Mouse (Mus musculus): Measurements from ENCODE around the gene Usp13.

Gene Usp13

GRCm38 (mm10) chr3:32817357-32818326 lies at the start of gene Usp13:
Usp13 (plus strand) TSS chr3:32817546.
- peak; percentile 83 for DNase-seq (ENCODE audit: low spot score)

GRCm38 (mm10) chr3:32770781-32771180 lies 46.6 kb upstream of the Usp13 start:
- no peak for DNase-seq (ENCODE audit: low spot score)

GRCm38 (mm10) chr3:32817001-32817356 lies 367 bp upstream of the Usp13 start:
- DNase-seq (ENCODE audit: low spot score), result no peak

GRCm38 (mm10) chr3:32818327-32818900 lies 1.1 kb downstream of the Usp13 start:
- peak; percentile 6 for DNase-seq (ENCODE audit: low spot score)

GRCm38 (mm10) chr3:32822620-32823019 lies 5.3 kb downstream of the Usp13 start:
- peak; percentile 76 for DNase-seq (ENCODE audit: low spot score)

GRCm38 (mm10) chr3:32824923-32825322 lies 7.6 kb downstream of the Usp13 start:
- DNase-seq (ENCODE audit: low spot score), result no peak

- DNase-seq (ENCODE audit: low spot score), result no peak
These were observed 8.7 kb downstream of the Usp13 start for GRCm38 (mm10) chr3:32825964-32826479.

GRCm38 (mm10) chr3:32826701-32827100 lies 9.4 kb downstream of the Usp13 start:
- no peak for DNase-seq (ENCODE audit: low spot score)

- no peak for DNase-seq (ENCODE audit: low spot score)
These were observed 16.5 kb downstream of the Usp13 start for GRCm38 (mm10) chr3:32833871-32834270.

- no peak for DNase-seq (ENCODE audit: low spot score)
These were observed 20.5 kb downstream of the Usp13 start for GRCm38 (mm10) chr3:32837847-32838246.

- no peak for DNase-seq (ENCODE audit: low spot score)
These were observed 39.2 kb downstream of the Usp13 start for GRCm38 (mm10) chr3:32856362-32857107.

- DNase-seq (ENCODE audit: low spot score), result no peak
These were observed 53.7 kb downstream of the Usp13 start for GRCm38 (mm10) chr3:32871081-32871480.

GRCm38 (mm10) chr3:32886386-32886785 lies 69.0 kb downstream of the Usp13 start:
- no peak for DNase-seq (ENCODE audit: low spot score)

- no peak for DNase-seq (ENCODE audit: low spot score)
These were observed 71.5 kb downstream of the Usp13 start for GRCm38 (mm10) chr3:32888886-32889285.

- DNase-seq (ENCODE audit: low spot score), result no peak
These were observed 72.8 kb downstream of the Usp13 start for GRCm38 (mm10) chr3:32890174-32890573.

- DNase-seq (ENCODE audit: low spot score), result no peak
These were observed 86.1 kb downstream of the Usp13 start for GRCm38 (mm10) chr3:32903462-32903861.

GRCm38 (mm10) chr3:32904599-32904998 lies 87.3 kb downstream of the Usp13 start:
- peak; percentile 67 for DNase-seq (ENCODE audit: low spot score)

GRCm38 (mm10) chr3:32905850-32906779 lies 88.8 kb downstream of the Usp13 start:
- DNase-seq (ENCODE audit: low spot score), result no peak

GRCm38 (mm10) chr3:32908400-32908799 lies 91.1 kb downstream of the Usp13 start:
- no peak for DNase-seq (ENCODE audit: low spot score)

- DNase-seq (ENCODE audit: low spot score), result peak; percentile 17
These were observed 92.8 kb downstream of the Usp13 start for GRCm38 (mm10) chr3:32910071-32910551.

GRCm38 (mm10) chr3:32924168-32924567 lies 106.8 kb downstream of the Usp13 start:
- no peak for DNase-seq (ENCODE audit: low spot score)
